Mouse (Mus musculus) bone marrow macrophage, adult 2 months (primary cell): ENCODE data around the gene Izumo2. TPM values are rescaled to one million over a fixed set of nuclear protein-coding genes. Genes with fewer than 3 reads are reported as not detected.

Experiments used
- H3K27ac ChIP-seq: 2 replicates; pipeline ENCODE4 v1.5.1; 2012; ENCODE audit warnings: low read depth, low read length; ENCODE audit not compliant: insufficient read depth
- H3K4me1 ChIP-seq: 2 replicates; pipeline ENCODE4 v1.6.1; 2012; ENCODE audit warnings: low read length; ENCODE audit not compliant: control insufficient read depth, insufficient read depth
- H3K4me3 ChIP-seq: 2 replicates; pipeline ENCODE4 v1.5.1; 2012; ENCODE audit warnings: mild to moderate bottlenecking, low read length, moderate library complexity; ENCODE audit not compliant: insufficient read depth
- CTCF ChIP-seq: IDR thresholded peaks from 2 replicates; pipeline ENCODE4 v1.5.1; 2012; ENCODE audit warnings: low read depth, mild to moderate bottlenecking, low read length, moderate library complexity
- POLR2A ChIP-seq: IDR thresholded peaks from 2 replicates; pipeline ENCODE4 v1.6.1; 2012; ENCODE audit warnings: mild to moderate bottlenecking, low read depth, low read length, borderline replicate concordance
- polyA plus RNA-seq: library from polyadenylated mRNA; stranded (reverse); fragments of >200 nt; gene quantifications from 2 replicates; pipeline ENCODE4 v1.2.4, GENCODE M21; 2012; ENCODE audit not compliant: missing spikeins, insufficient read depth, insufficient read length

The Izumo2 gene
- polyA plus RNA-seq, 1 experiment = not detected

- TF ChIP-seq POLR2A = no peak
- TF ChIP-seq CTCF = no peak
- Histone ChIP-seq H3K4me1 (no peaks in the 10 kb centered on the region), H3K4me3 (no peak overlapping the region), H3K27ac (no peak overlapping the region)
Observed at GRCm38 (mm10) chr7:44672193-44672592, 36.3 kb upstream of the Izumo2 start.

GRCm38 (mm10) chr7:44674511-44674910 is 34.0 kb upstream of the Izumo2 start:
- H3K4me1 ChIP-seq = no peaks in the 10 kb centered on the region
- no peak for TF ChIP-seq CTCF
- no peak for TF ChIP-seq POLR2A
- no peak overlapping the region for H3K27ac ChIP-seq
- no peak overlapping the region for H3K4me3 ChIP-seq

- TF ChIP-seq POLR2A = no peak
- TF ChIP-seq CTCF = no peak
- H3K4me1 ChIP-seq = no peaks in the 10 kb centered on the region
- no peak overlapping the region for H3K27ac ChIP-seq
- no peak overlapping the region for H3K4me3 ChIP-seq
Observed at GRCm38 (mm10) chr7:44675171-44675570, 33.4 kb upstream of the Izumo2 start.

DNA sequence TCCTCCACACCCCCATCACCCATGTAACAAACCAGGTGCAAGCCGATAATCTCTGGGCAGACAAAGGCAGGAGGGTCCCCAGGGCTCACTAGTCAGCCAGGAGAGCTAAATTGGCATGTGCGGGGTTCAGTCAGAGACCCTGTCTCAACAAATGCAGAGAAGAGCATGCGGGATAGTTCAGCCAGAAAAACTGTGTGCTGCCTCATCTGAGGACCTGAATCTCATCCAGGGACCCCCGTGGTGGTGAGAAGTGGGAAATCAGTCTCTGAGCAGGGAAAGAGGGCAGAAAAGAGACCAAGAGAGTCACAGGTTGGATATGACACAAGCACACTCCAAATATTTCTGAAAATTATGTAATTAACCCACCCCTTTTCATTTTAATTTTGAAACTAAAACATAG is 32.4 kb upstream of the Izumo2 start:
- TF ChIP-seq CTCF (no peak), POLR2A (no peak)
- Histone ChIP-seq H3K4me1 (no peaks in the 10 kb centered on the region), H3K4me3 (no peak overlapping the region), H3K27ac (no peak overlapping the region)

GRCm38 (mm10) chr7:44676611-44677010 is 31.9 kb upstream of the Izumo2 start:
- TF ChIP-seq CTCF (no peak), POLR2A (no peak)
- H3K27ac ChIP-seq = no peak overlapping the region
- no peaks in the 10 kb centered on the region for H3K4me1 ChIP-seq
- H3K4me3 ChIP-seq = no peak overlapping the region

- Histone ChIP-seq H3K4me3 (no peak overlapping the region), H3K27ac (no peak overlapping the region), H3K4me1 (no peaks in the 10 kb centered on the region)
- TF ChIP-seq POLR2A (no peak), CTCF (no peak)
Observed at GRCm38 (mm10) chr7:44683656-44684055, 24.9 kb upstream of the Izumo2 start.

GRCm38 (mm10) chr7:44685531-44686402 is 22.8 kb upstream of the Izumo2 start:
- TF ChIP-seq CTCF (no peak), POLR2A (no peak)

GRCm38 (mm10) chr7:44688890-44689289 is 19.7 kb upstream of the Izumo2 start:
- no peaks in the 10 kb centered on the region for H3K4me1 ChIP-seq
- H3K4me3 ChIP-seq = no peak overlapping the region
- TF ChIP-seq POLR2A (no peak), CTCF (no peak)
- no peak overlapping the region for H3K27ac ChIP-seq

More at GRCm38 (mm10) chr7:44685531-44686402, 22.8 kb upstream of the Izumo2 start:
- no peaks in the 10 kb centered on the region for H3K4me1 ChIP-seq
- H3K27ac ChIP-seq = no peak overlapping the region
- no peak overlapping the region for H3K4me3 ChIP-seq

DNA sequence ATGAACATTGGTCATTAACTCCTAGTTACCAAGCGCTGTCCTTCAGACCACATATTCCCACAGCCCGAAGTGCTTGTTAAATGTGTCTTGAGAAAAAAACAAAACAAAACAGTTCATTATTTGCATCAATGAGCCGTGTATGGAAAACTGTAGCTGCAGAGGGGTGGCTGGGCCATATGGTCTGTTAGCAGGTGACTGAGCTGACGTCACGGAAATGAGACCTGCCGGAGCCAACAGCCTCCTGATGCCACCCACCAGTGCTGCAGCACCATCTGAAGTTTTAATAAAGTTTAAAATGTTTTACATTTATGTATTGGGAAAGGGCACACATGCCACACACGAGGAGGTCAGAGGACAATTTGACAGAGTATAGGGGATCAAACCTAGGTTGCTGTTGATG is 19.2 kb upstream of the Izumo2 start:
- Histone ChIP-seq H3K27ac (no peak overlapping the region), H3K4me1 (no peaks in the 10 kb centered on the region), H3K4me3 (no peak overlapping the region)
- TF ChIP-seq POLR2A (no peak), CTCF (no peak)

GRCm38 (mm10) chr7:44693427-44694175 is 14.9 kb upstream of the Izumo2 start:
- H3K27ac ChIP-seq = no peak overlapping the region

More at GRCm38 (mm10) chr7:44693427-44694175, 14.9 kb upstream of the Izumo2 start:
- Histone ChIP-seq H3K4me1 (no peaks in the 10 kb centered on the region), H3K4me3 (no peak overlapping the region)
- no peak for TF ChIP-seq POLR2A
- no peak for TF ChIP-seq CTCF
